Mouse (Mus musculus): ENCODE results near the gene Prrt1. TPM values are rescaled to one million over a fixed set of nuclear protein-coding genes. Genes with fewer than 3 reads are reported as not detected.

Gene Prrt1
- total and polyA plus RNA-seq, 3 experiments: not detected

DNA sequence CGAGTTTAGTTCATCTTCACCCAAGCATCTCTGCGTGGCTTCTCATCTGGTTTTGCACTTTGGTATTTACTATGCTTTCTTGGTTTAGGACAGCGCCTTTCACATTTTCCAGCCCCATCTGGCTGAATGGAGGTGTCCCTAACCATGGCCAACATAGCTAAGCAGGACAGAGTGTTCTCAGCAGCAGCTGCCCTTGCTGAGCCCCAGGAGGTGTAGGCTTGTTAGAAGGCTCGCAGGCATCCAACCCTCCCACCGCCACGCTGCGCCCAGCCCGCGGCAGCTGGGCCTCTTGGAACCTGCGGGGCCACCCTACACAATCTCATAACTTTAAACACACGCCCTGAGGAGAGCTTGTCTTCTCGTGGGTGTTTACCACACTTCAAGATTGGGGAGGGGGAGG, 47.3 kb downstream of the Prrt1 start:
- DNase-seq (ENCODE audit: extremely low read depth): no peak
- Histone ChIP-seq H3K27me3 (replicated peaks) (peaks cover 88% of the 10 kb centered on the region), H3K9ac (ENCODE audit: insufficient read depth, low read depth) (no peak overlapping the region), H3K9me3 (replicated peaks; ENCODE audit: low read length) (peaks cover 8% of the 10 kb centered on the region), H3K4me1 (ENCODE audit: control insufficient read depth in 1 of 2, insufficient read depth in 2 of 2) (peaks cover 5 to 10% of the 10 kb centered on the region in 2 experiments; a peak in 3 of 4 replicates), H3K4me2 (ENCODE audit: insufficient read depth, low read depth, poor library complexity, severe bottlenecking) (no peak overlapping the region), H3K4me3 (replicated peaks in 1 of 3; ENCODE audit: low read depth in 2 of 3, low read length in 2 of 3, poor library complexity in 1 of 3) (no peak overlapping the region), H3K36me3 (replicated peaks in 1 of 2; ENCODE audit: control insufficient read depth in 1 of 2, insufficient read depth in 1 of 2, low read length in 1 of 2) (no peaks in the 10 kb centered on the region), H3K79me2 (replicated peaks; ENCODE audit: control insufficient read depth, extremely low read depth, insufficient read depth, poor library complexity, severe bottlenecking) (no peaks in the 10 kb centered on the region), H3K27ac (ENCODE audit: insufficient read depth, low read depth) (no peak overlapping the region)
- TF ChIP-seq ZNF384 (IDR thresholded peaks at IDR 0.05; ENCODE audit: low read depth, low read length) (no peak), IRF4 (IDR thresholded peaks at IDR 0.05; ENCODE audit: low read depth, low read length) (no peak), ETS1 (conservative IDR thresholded peaks at IDR 0.05; ENCODE audit: low read depth, low read length) (no peak), POLR2AphosphoS2 (IDR thresholded peaks at IDR 0.05; ENCODE audit: low read depth, low read length) (no peak), ELF1 (IDR thresholded peaks at IDR 0.05; ENCODE audit: low read depth, low read length) (no peak), SIN3A (IDR thresholded peaks at IDR 0.05; ENCODE audit: low read length) (no peak), SMC3 (IDR thresholded peaks at IDR 0.05; ENCODE audit: low read depth, low read length) (no peak), USF2 (conservative IDR thresholded peaks at IDR 0.05; ENCODE audit: low read depth, low read length) (no peak), JUN (IDR thresholded peaks at IDR 0.05; ENCODE audit: insufficient read depth, low read depth, low read length) (no peak), RCOR1 (conservative IDR thresholded peaks at IDR 0.05; ENCODE audit: low read depth, low read length) (no peak), KAT2A (IDR thresholded peaks at IDR 0.05; ENCODE audit: insufficient replicate concordance, low read length) (no peak), E2F4 (IDR thresholded peaks at IDR 0.05; ENCODE audit: insufficient replicate concordance, low read depth, low read length) (no peak), RAD21 (IDR thresholded peaks at IDR 0.05; ENCODE audit: low read depth, low read length) (no peak), CHD1 (IDR thresholded peaks at IDR 0.05; ENCODE audit: low read depth, low read length) (no peak)
- dilution Hi-C loops (cut with MboI; ENCODE audit: extremely low pct_ligation_motif_present, extremely low pct_unique_long_range_greater_than_20kb, low sequenced_read_pairs) (no loop called here), in situ Hi-C loops (cut with MboI; ENCODE audit: low pct_ligation_motif_present, low pct_unique_long_range_greater_than_20kb, low sequenced_read_pairs) (no loop called here)

DNA sequence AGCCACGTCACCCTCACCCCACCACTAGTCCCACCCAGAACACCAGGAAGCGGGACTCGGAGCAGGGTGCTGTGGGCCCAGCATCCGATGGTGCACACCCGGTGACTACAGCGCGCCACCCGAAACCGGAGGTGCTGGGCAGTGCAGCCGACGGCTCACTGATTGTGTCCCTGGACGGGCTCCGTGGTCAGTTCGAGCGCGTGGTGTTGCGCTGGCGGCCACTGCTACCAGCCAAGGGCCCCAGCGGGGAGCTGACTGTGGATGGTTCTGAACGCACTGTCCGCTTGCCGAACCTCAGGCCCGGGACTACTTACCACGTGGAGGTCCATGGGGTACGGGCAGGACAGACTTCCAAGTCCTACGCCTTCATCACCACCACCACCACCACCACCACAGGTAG, 50.9 kb downstream of the Prrt1 start:
- no peaks in the 10 kb centered on the region for H3K79me2 ChIP-seq (replicated peaks; ENCODE audit: control insufficient read depth, extremely low read depth, insufficient read depth, poor library complexity, severe bottlenecking)
- no peak overlapping the region for H3K4me2 ChIP-seq (ENCODE audit: insufficient read depth, low read depth, poor library complexity, severe bottlenecking)
- peaks cover 95% of the 10 kb centered on the region for H3K27me3 ChIP-seq (replicated peaks)
- in situ Hi-C loops (cut with MboI; ENCODE audit: low pct_ligation_motif_present, low pct_unique_long_range_greater_than_20kb, low sequenced_read_pairs): no loop called here
- TF ChIP-seq IRF4 (IDR thresholded peaks at IDR 0.05; ENCODE audit: low read depth, low read length): no peak
- no peak for TF ChIP-seq TBP (conservative IDR thresholded peaks at IDR 0.05; ENCODE audit: low read depth, low read length)
- no peak for TF ChIP-seq JUN (IDR thresholded peaks at IDR 0.05; ENCODE audit: insufficient read depth, low read depth, low read length)
- H3K4me1 ChIP-seq (ENCODE audit: control insufficient read depth in 1 of 2, insufficient read depth in 2 of 2): peaks cover 10 to 19% of the 10 kb centered on the region in 2 experiments; a peak in 3 of 4 replicates
- no peaks in the 10 kb centered on the region for H3K36me3 ChIP-seq (replicated peaks in 1 of 2; ENCODE audit: control insufficient read depth in 1 of 2, insufficient read depth in 1 of 2, low read length in 1 of 2)
- H3K4me3 ChIP-seq (replicated peaks in 1 of 3; ENCODE audit: low read depth in 2 of 3, low read length in 2 of 3, poor library complexity in 1 of 3): no peak overlapping the region
- H3K9ac ChIP-seq (ENCODE audit: insufficient read depth, low read depth): no peak overlapping the region
- dilution Hi-C loops (cut with MboI; ENCODE audit: extremely low pct_ligation_motif_present, extremely low pct_unique_long_range_greater_than_20kb, low sequenced_read_pairs): no loop called here
- no peaks in the 10 kb centered on the region for H3K9me3 ChIP-seq (replicated peaks; ENCODE audit: low read length)
- H3K27ac ChIP-seq (ENCODE audit: insufficient read depth, low read depth): no peak overlapping the region
- DNase-seq (ENCODE audit: extremely low read depth): no peak
